Mouse (Mus musculus) retina, adult 2 months (tissue): ENCODE results near the gene Dcaf11.
A peak's percentile ranks its signal among the peaks of the same experiment; 100 is the strongest.

ENCODE experiments used
- DNase-seq: peaks from one replicate; pipeline ENCODE4 v3.0.0-alpha.2; 2012; ENCODE audit warnings: low read depth, low spot score

Dcaf11 gene

DNA sequence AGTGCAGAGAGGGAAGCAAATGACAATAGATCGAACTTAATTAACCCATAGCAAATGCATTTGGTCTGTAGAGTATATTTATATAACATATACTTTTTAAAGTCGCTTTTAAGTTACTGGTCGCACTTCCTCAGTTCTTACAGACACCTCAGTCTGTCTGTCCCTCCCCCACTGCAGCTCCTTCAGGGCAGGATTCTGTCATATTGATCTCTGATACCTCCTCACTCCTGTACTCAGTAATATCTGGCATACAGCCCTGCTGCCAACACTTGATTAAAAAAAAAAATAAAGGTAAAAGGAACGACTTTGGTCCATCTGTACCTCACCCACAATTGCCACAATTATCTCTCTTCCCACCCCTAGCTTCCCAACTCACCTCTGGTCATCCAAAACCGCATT, 24.5 kb downstream of the Dcaf11 start:
- no peak for DNase-seq

- DNase-seq: no peak
These were observed 25.1 kb downstream of the Dcaf11 start, which contains the start of gene Emc9 for GRCm38 (mm10) chr14:55584702-55585565. Emc9 (minus strand) TSS chr14:55585302.

GRCm38 (mm10) chr14:55585566-55585960, 25.8 kb downstream of the Dcaf11 start:
- DNase-seq: no peak

DNA sequence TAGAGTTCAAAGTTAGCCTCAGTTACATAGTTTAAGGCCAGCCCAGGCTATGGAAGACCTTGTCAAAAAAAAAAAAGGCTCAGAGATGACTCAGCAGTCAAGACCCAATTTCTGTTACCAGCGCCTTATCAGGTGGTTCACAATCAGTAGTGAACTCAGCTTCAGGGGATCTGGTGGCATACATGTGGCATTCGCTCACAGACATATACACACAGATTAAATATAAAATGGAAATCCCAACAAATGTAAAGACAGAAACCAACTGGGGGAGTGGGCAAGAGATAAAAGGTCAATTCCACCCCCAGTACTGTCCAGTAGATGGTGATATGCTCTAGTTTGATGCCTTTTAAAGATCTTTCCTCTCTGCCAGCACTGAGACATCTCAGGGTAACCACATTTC, 26.3 kb downstream of the Dcaf11 start:
- no peak for DNase-seq

- DNase-seq: no peak
These were observed 29.5 kb downstream of the Dcaf11 start for GRCm38 (mm10) chr14:55589271-55589670.

DNA sequence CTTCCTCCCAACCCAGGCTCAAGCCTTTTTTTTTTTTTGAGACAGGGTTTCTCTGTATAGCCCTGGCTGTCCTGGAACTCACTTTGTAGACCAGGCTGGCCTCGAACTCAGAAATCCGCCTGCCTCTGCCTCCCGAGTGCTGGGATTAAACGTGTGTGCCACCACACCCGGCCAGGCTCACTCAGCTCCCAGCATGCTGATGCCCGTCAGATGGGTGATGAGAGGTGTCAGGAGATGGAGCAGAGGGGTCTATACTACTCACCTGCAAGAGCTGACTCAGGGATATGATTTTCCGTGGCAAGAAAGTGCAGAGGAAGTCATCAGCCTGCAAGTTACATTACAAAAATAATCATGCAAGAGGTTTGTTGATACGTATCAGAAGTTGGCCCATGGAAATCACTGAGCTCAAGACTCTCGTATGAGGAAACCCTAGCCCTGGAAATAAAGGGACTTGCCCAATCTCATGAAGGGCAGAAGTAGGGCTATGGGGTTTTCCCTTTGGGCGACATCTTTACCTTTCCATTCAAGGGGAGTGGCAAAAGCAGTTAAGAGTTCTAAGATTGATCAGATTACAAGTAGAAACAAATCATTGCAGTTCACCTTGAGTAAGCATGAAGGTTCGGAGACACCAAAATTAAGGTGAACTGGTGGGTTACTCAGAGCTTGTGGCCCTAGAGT, 30.1 kb downstream of the Dcaf11 start:
- no peak for DNase-seq

- DNase-seq: no peak
These were observed 31.0 kb downstream of the Dcaf11 start, which contains the start of gene Psme2 for GRCm38 (mm10) chr14:55590748-55591330. Psme2 (minus strand) TSS chr14:55591113.

- peak; percentile 83 for DNase-seq
These were observed 31.6 kb downstream of the Dcaf11 start, which contains the start of gene Rnf31 for GRCm38 (mm10) chr14:55591331-55591891. Rnf31 (plus strand) TSS chr14:55591708.

- no peak for DNase-seq
These were observed 32.4 kb downstream of the Dcaf11 start for GRCm38 (mm10) chr14:55592226-55592625.

- DNase-seq: no peak
These were observed 36.4 kb downstream of the Dcaf11 start for GRCm38 (mm10) chr14:55596036-55596690.

- no peak for DNase-seq
These were observed 39.0 kb downstream of the Dcaf11 start for GRCm38 (mm10) chr14:55598521-55599390.

DNA sequence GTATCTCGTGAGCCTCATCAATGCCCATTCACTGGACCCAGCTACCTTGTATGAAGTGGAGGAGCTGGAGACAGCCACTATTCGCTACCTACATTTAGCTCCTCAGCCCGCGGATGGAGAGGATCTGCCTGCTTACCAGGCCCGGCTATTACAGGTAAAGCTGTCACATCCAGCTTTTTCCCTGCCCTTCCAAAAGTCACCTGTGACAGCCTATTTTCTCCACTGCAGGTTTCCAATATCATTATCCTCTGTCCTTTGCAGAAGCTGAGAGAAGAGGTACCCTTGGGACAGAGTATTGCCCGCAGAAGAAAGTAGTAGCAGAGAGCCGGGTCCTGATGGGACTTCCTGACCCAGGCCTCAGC, 43.4 kb downstream of the Dcaf11 start, which contains the start of gene Irf9:
TSS of gene Irf9 (plus strand) at position 301 of the 362 bp plus-strand sequence.
- no peak for DNase-seq

DNA sequence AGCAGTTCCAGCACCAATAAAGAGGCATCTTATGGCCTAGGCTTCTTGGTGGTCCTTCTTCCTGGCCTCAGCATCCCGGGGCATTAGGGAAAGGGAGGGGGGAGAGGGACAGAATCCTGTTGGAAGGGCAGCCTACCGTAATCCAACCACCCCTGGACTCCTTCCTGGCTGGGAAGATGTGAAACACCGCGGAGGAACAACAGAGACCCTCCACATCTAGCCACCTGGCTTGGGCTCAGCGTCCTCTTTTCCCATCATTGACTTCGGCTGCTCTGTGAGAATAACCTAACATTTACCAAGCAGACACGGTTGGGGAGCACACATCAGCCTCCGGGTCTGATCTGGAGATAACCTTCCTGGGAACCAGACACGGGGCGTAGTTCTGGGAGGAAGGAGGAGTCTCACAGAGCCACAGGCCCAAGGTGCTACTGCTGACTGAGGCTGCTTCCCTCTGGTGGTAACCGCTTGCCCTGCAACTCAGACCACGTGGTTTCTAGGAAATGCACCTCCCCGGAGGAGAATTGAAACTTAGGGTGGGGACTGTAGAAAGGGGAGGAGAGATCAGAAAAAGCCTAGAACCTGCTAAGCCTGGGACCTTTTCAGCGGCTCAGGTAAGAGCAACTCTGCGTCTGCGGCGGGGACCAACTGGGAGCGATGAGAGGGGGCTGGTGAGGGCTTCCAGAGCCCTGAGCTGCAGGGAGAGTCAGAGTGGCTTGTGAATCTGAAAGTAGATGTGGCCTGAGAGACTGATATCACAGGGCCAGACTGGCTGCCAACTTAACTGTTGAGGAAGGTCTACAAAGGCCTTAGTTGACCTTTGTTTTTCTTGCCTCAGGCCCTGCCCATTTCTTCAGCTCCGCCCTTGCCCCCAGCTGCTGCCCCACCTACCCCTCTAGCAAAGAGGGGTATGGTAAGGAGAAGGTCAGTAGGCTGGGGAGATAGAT, 44.1 kb downstream of the Dcaf11 start:
- DNase-seq: peak; percentile 60

DNA sequence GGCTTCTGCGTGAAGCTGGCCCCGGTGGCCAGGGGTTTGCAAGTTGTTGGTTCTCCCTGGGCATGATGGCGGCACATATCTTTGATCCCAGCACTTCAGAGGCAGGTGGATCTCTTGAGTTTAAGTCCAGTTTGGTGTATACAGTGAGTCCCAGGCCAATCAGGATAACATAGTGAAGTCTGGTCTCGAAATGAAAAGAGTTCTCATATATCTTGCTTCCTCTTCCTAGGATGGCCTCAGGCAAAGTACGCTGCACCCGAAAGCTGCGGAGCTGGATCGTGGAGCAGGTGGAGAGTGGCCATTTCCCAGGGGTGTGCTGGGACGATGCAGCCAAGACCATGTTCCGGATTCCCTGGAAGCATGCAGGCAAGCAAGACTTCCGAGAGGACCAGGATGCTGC, 45.0 kb downstream of the Dcaf11 start:
- DNase-seq: no peak

GRCm38 (mm10) chr14:55605743-55606459, 46.1 kb downstream of the Dcaf11 start:
- no peak for DNase-seq

- DNase-seq: no peak
These were observed 48.5 kb downstream of the Dcaf11 start for GRCm38 (mm10) chr14:55608339-55608738.

GRCm38 (mm10) chr14:55613346-55613745, 53.5 kb downstream of the Dcaf11 start:
- DNase-seq: no peak

DNA sequence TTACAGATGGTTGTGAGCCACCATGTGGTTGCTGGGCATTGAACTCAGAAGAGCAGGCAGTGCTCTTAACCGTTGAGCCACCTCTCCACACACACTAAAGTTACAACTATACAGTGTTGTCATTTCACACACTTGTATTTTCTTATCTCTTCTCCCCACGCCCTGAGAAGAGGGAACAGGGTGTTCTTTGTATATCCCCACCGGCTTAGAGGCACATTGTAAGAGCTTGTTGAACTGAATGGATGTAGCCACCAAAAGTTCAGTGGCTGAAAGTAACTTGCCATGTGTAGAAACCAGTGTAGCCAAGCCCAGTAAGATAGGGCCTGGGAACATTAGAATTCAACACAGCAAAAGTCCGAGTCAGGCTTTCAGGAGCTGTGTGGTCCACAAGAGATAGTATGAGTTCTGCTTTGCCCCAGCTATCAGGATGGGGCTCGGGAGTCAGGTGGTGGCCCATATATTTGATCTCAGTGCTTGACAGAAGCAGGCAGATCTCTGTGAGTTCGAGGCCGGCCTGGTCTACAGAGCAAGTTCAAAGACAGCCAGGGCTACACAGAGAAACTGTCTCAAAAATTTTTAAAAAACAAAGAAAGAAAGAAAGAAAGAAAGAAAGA, 54.9 kb downstream of the Dcaf11 start:
- no peak for DNase-seq
